Mouse (Mus musculus) heart, adult 2 months (tissue): ENCODE measurements at regions not wholly inside any gene's neighbourhood (a gene's known extent, or its start where the extent isn't known, plus 50 kb on each side); places are given as distances from the start of the nearest gene placed in this dataset.

ENCODE experiments used
- EP300 ChIP-seq: fragments of 200-500 bp; IDR thresholded peaks from 2 replicates; pipeline ENCODE4 v1.6.1; 2011; ENCODE audit warnings: low read depth, low read length, control low read depth; ENCODE audit not compliant: insufficient read depth
- POLR2A ChIP-seq: fragments of 200-500 bp; IDR thresholded peaks from 2 replicates; pipeline ENCODE4 v1.6.1; 2011; ENCODE audit warnings: mild to moderate bottlenecking, low read depth, low read length, control low read depth; ENCODE audit not compliant: insufficient read depth

- TF ChIP-seq POLR2A: no peak
- no peak for TF ChIP-seq EP300
These were observed 324.4 kb upstream of the Adam34 start for GRCm38 (mm10) chr8:44034211-44034610.
